Mouse (Mus musculus): ENCODE measurements at regions not wholly inside any gene's neighbourhood (a gene's known extent, or its start where the extent isn't known, plus 50 kb on each side); places are given as distances from the start of the nearest gene placed in this dataset.

DNA sequence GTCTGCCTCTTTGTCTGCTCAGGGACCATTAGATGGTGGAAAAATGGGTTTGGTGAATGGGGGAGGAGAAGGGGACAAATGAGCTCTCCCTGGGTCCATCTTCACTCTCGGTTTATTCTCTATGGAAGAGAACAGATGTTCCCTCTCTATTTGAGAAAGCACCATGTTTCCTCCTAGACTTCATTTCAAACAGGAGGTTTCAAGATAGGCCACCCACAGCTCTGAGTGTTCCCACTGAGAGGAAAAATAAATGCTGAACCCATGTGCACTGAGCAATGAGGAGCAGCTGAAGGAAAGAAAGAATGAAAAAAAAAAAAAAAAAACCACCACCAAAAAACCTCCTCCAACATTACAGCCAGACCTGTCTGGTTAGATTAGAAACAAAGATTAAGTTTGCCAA, 799.2 kb downstream of the Kcnj2 start:
- no peak overlapping the region for H3K4me3 ChIP-seq (ENCODE audit: insufficient read depth, low read depth, low read length)
- no peaks in the 10 kb centered on the region for H3K36me3 ChIP-seq (ENCODE audit: control insufficient read depth, insufficient read depth, low read length)
- no peak for DNase-seq (ENCODE audit: extremely low read depth, low read depth, low spot score)
- no peaks in the 10 kb centered on the region for H3K4me1 ChIP-seq (ENCODE audit: control insufficient read depth, insufficient read depth, low read length)
- no peaks in the 10 kb centered on the region for H3K79me2 ChIP-seq (ENCODE audit: control insufficient read depth, insufficient read depth, low read length)
- no peak overlapping the region for H3K27ac ChIP-seq (replicated peaks; ENCODE audit: insufficient read depth, low read depth, low read length)
- WGBS = 62% methylated on average over 1 of the region's 1 CpGs
- H3K27me3 ChIP-seq (ENCODE audit: control insufficient read depth, insufficient read depth, low read length) = no peaks in the 10 kb centered on the region
- TF ChIP-seq CTCF (IDR thresholded peaks at IDR 0.05; ENCODE audit: low read depth, low read length) = no peak
- no peak for TF ChIP-seq POLR2A (IDR thresholded peaks at IDR 0.05; ENCODE audit: extremely low read depth, insufficient read depth, low read length)
- H3K9ac ChIP-seq (ENCODE audit: low read depth, low read length) = no peak overlapping the region

DNA sequence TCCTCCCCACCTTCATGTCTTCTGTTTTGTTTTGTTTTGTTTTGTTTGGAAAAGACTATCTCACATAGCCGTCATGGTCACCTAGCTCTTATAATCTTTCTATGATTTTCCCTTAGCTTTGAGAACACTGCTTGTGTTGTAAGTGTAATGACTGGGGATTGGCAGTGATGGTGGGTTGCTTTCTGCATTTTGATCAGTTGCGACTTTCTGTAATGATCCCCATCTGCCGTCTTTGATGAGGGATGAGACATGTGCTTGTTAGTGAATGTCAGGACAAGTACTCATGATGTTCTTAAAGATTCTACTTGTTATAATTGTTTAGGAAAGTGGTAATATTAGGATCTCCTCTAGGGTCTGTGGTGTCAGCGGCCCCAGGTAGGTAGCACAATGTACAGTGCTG, 809.4 kb downstream of the Kcnj2 start:
- Histone ChIP-seq H3K27ac (replicated peaks; ENCODE audit: insufficient read depth, low read depth, low read length) (no peak overlapping the region), H3K4me1 (ENCODE audit: control insufficient read depth, insufficient read depth, low read length) (no peaks in the 10 kb centered on the region), H3K79me2 (ENCODE audit: control insufficient read depth, insufficient read depth, low read length) (no peaks in the 10 kb centered on the region), H3K27me3 (ENCODE audit: control insufficient read depth, insufficient read depth, low read length) (no peaks in the 10 kb centered on the region), H3K9ac (ENCODE audit: low read depth, low read length) (no peak overlapping the region), H3K36me3 (ENCODE audit: control insufficient read depth, insufficient read depth, low read length) (no peaks in the 10 kb centered on the region), H3K4me3 (ENCODE audit: insufficient read depth, low read depth, low read length) (no peak overlapping the region)
- no peak for DNase-seq (ENCODE audit: extremely low read depth, low read depth, low spot score)
- WGBS = 91% methylated on average over 4 of the region's 4 CpGs
- no peak for TF ChIP-seq CTCF (IDR thresholded peaks at IDR 0.05; ENCODE audit: low read depth, low read length)
- no peak for TF ChIP-seq POLR2A (IDR thresholded peaks at IDR 0.05; ENCODE audit: extremely low read depth, insufficient read depth, low read length)

DNA sequence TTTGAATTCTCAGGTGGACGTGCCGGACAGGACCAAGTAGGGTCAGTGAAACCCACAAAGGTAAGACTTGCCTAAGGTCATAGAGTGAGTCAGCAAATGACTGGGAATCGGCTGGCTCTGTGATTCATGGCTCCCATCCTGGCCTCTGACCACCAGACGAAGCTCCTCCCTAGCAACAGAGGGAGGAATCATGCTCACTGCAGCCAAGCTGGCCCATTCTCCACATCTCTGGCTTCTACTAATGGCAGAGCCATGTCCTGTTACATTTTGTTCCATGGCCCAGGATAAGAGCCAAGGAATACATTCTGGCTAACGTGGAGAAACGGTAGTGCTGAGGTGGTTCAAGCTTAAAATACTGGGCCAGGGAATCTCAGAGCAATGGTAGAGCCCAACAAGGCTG, 814.2 kb downstream of the Kcnj2 start:
- H3K4me3 ChIP-seq (ENCODE audit: insufficient read depth, low read depth, low read length) = no peak overlapping the region
- H3K36me3 ChIP-seq (ENCODE audit: control insufficient read depth, insufficient read depth, low read length) = no peaks in the 10 kb centered on the region
- H3K4me1 ChIP-seq (ENCODE audit: control insufficient read depth, insufficient read depth, low read length) = no peaks in the 10 kb centered on the region
- no peaks in the 10 kb centered on the region for H3K27me3 ChIP-seq (ENCODE audit: control insufficient read depth, insufficient read depth, low read length)
- no peak overlapping the region for H3K27ac ChIP-seq (replicated peaks; ENCODE audit: insufficient read depth, low read depth, low read length)
- 89% methylated on average over 6 of the region's 6 CpGs for WGBS
- no peaks in the 10 kb centered on the region for H3K79me2 ChIP-seq (ENCODE audit: control insufficient read depth, insufficient read depth, low read length)
- TF ChIP-seq POLR2A (IDR thresholded peaks at IDR 0.05; ENCODE audit: extremely low read depth, insufficient read depth, low read length) (no peak), CTCF (IDR thresholded peaks at IDR 0.05; ENCODE audit: low read depth, low read length) (no peak)
- no peak for DNase-seq (ENCODE audit: extremely low read depth, low read depth, low spot score)
- no peak overlapping the region for H3K9ac ChIP-seq (ENCODE audit: low read depth, low read length)

DNA sequence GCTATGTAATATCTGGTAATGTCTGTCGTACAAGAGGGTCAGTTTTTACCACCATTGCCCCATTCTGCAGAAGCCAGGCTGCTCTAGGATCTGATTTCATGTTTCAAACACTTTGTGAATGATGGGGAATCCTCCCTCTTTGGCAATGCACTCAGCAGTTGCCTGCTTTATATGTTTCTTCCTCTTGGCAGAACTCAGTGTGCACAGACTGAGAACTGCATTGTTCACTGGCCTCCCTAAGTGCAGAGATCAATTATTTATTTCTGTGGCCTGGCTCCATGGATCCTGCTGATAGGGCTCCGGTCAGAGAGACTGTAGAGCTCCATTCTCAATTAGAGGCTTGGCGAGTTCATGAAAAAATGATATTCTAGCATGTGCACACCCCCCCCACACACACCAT, 824.1 kb downstream of the Kcnj2 start:
- WGBS = 83% methylated on average over 3 of the region's 3 CpGs
- H3K27ac ChIP-seq (replicated peaks; ENCODE audit: insufficient read depth, low read depth, low read length) = no peak overlapping the region
- H3K27me3 ChIP-seq (ENCODE audit: control insufficient read depth, insufficient read depth, low read length) = no peaks in the 10 kb centered on the region
- TF ChIP-seq POLR2A (IDR thresholded peaks at IDR 0.05; ENCODE audit: extremely low read depth, insufficient read depth, low read length) (no peak), CTCF (IDR thresholded peaks at IDR 0.05; ENCODE audit: low read depth, low read length) (no peak)
- no peaks in the 10 kb centered on the region for H3K36me3 ChIP-seq (ENCODE audit: control insufficient read depth, insufficient read depth, low read length)
- no peak for DNase-seq (ENCODE audit: extremely low read depth, low read depth, low spot score)
- no peaks in the 10 kb centered on the region for H3K79me2 ChIP-seq (ENCODE audit: control insufficient read depth, insufficient read depth, low read length)
- H3K9ac ChIP-seq (ENCODE audit: low read depth, low read length) = no peak overlapping the region
- H3K4me3 ChIP-seq (ENCODE audit: insufficient read depth, low read depth, low read length) = no peak overlapping the region
- H3K4me1 ChIP-seq (ENCODE audit: control insufficient read depth, insufficient read depth, low read length) = no peaks in the 10 kb centered on the region

DNA sequence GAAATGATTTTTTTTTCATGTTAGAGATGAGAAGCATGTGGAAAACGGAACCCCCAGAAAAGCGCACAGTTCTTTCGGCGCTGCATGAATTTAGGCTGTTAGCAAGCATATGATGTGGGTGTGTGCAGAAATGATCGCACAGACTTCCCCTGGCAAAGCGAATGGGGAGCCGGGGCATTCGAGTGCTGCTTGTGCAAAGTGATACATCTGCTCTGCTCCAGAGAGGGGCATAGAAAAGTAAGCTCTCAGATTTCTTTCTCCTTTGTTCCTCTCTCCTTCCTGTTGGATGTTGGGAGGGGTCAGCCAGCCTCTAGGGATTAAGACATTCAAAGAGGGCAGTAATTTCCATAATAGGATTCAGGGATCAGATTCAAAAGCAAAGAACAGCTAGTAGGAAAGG, 827.9 kb downstream of the Kcnj2 start:
- Histone ChIP-seq H3K9ac (ENCODE audit: low read depth, low read length) (no peak overlapping the region), H3K27me3 (ENCODE audit: control insufficient read depth, insufficient read depth, low read length) (no peaks in the 10 kb centered on the region), H3K27ac (replicated peaks; ENCODE audit: insufficient read depth, low read depth, low read length) (no peak overlapping the region), H3K36me3 (ENCODE audit: control insufficient read depth, insufficient read depth, low read length) (no peaks in the 10 kb centered on the region), H3K4me3 (ENCODE audit: insufficient read depth, low read depth, low read length) (no peak overlapping the region), H3K79me2 (ENCODE audit: control insufficient read depth, insufficient read depth, low read length) (no peaks in the 10 kb centered on the region), H3K4me1 (ENCODE audit: control insufficient read depth, insufficient read depth, low read length) (no peaks in the 10 kb centered on the region)
- TF ChIP-seq CTCF (IDR thresholded peaks at IDR 0.05; ENCODE audit: low read depth, low read length) = no peak
- DNase-seq (ENCODE audit: extremely low read depth, low read depth, low spot score) = no peak
- 57% methylated on average over 8 of the region's 8 CpGs for WGBS

DNA sequence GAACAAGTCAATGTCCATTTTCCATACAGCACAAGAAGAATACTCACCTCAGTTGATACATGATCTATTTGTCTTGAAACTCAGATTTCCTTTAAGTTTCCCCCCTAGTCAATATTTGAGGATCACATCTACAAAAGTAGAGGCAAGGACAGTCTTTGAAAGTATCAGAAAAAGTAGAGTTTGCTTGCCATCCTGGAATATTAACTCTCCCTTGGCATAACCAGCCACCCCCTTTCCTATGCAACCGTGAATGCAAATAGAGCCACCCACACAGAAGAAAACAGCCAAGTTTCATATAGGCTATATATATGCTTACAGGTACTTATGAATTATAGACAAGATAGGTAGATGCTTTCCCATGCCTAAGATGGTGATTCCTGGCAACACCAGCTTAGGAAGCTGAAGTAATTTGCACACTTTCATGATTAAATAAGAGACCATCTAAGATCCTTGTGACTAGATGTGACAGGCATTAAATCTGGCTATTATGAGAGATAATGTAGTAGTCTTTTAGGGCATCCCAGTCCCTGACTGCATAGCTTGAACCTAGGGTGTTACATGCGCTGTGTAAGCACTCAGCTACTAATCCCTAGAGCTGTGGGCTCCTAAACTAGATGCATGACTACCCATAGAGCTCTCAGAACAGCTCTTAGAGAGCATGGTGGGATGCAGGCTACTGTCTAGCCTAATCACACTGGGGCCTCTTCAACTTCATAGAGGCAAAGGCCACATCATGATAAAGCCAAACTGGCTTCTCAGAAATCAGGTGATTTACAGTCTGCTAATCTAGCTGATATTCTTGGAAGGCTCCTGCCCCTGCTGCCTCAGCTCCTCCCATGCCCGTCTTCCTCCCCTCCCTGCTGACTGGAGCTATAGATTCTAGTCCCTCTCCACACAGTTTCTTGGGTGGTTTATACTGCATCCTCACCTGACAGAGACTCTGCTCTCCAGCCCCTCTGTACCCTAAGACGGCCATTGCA, 829.5 kb downstream of the Kcnj2 start:
- H3K4me1 ChIP-seq (ENCODE audit: control insufficient read depth, insufficient read depth, low read length) = no peaks in the 10 kb centered on the region
- DNase-seq (ENCODE audit: extremely low read depth, low read depth, low spot score) = no peak
- no peaks in the 10 kb centered on the region for H3K36me3 ChIP-seq (ENCODE audit: control insufficient read depth, insufficient read depth, low read length)
- no peaks in the 10 kb centered on the region for H3K79me2 ChIP-seq (ENCODE audit: control insufficient read depth, insufficient read depth, low read length)
- H3K27me3 ChIP-seq (ENCODE audit: control insufficient read depth, insufficient read depth, low read length) = no peaks in the 10 kb centered on the region
- WGBS = 77% methylated on average over 4 of the region's 4 CpGs
- no peak overlapping the region for H3K4me3 ChIP-seq (ENCODE audit: insufficient read depth, low read depth, low read length)
- H3K9ac ChIP-seq (ENCODE audit: low read depth, low read length) = no peak overlapping the region
- no peak overlapping the region for H3K27ac ChIP-seq (replicated peaks; ENCODE audit: insufficient read depth, low read depth, low read length)
- TF ChIP-seq POLR2A (IDR thresholded peaks at IDR 0.05; ENCODE audit: extremely low read depth, insufficient read depth, low read length) = no peak
- no peak for TF ChIP-seq CTCF (IDR thresholded peaks at IDR 0.05; ENCODE audit: low read depth, low read length)
